Comparison of ENCODE assay signal across 14 mouse cellular contexts in the genomic region with DNA sequence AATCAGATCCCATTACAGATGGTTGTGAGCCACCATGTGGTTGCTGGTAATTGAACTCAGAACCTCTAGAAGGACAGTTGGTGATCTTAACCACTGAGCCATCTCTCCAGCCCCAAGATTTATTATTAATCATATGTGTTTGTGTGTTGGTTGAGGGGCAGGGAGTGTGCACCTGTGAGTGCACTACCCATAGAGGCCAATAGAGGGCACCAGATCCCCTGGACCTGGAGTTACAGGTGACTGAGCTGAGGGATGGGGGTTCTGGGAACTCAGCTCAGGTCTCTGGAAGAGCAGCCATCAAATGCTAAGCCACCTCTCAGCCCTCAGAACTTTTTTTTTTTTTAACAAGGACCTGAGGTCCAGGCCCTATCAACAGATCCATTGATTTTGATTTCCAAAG.
DNase-seq lines count a peak whose midpoint lies in the region; ATAC-seq and TF ChIP-seq lines count a peak whose summit lies in the region.
"Had no signal": no experiment of that assay in that cellular context is flagged by ENCODE, and none has a peak within 500 bp of the region (broad histone marks: within the 10 kb centered on the region; RNA-seq: fewer than 3 reads in every experiment).

No protein-coding gene starts in this region.

- H3K36me3 ChIP-seq in liver, postnatal 0 days (replicated peaks; ENCODE audit: insufficient read depth, low read length) = no peaks in the 10 kb centered on the region
- H3K36me3 ChIP-seq in liver, embryonic 12.5 days = no peaks in the 10 kb centered on the region
- no peaks in the 10 kb centered on the region for H3K36me3 ChIP-seq in E14TG2a.4 (ENCODE audit: insufficient read depth, low read length)
- H3K36me3 ChIP-seq: embryonic facial prominence, embryonic 10.5 days; forebrain, embryonic 10.5 days had no signal

- H3K4me3 ChIP-seq in gastrocnemius, adult 2 months = no peak overlapping the region
- H3K4me3 ChIP-seq in liver, postnatal 0 days (ENCODE audit: low read depth, low read length) = no peak overlapping the region
- no peak overlapping the region for H3K4me3 ChIP-seq in liver, embryonic 12.5 days
- no peak overlapping the region for H3K4me3 ChIP-seq in E14TG2a.4 (replicated peaks; ENCODE audit: low read length)
- H3K4me3 ChIP-seq: embryonic facial prominence, embryonic 10.5 days; forebrain, embryonic 10.5 days; myocyte had no signal

- no peak for TF ChIP-seq EP300 in liver, postnatal 0 days (IDR thresholded peaks at IDR 0.05; ENCODE audit: low read depth)

- TF ChIP-seq POLR2A in brain, embryonic 14.5 days (IDR thresholded peaks at IDR 0.05; ENCODE audit: borderline replicate concordance, extremely low read depth, insufficient read depth, insufficient read length, poor library complexity, severe bottlenecking) = no peak

- peaks cover 2% of the 10 kb centered on the region; the same call in 1 of the 2 replicates for H3K9me3 ChIP-seq in liver, postnatal 0 days (ENCODE audit: low read length)
- peaks cover 5% of the 10 kb centered on the region for H3K9me3 ChIP-seq in liver, embryonic 12.5 days (replicated peaks)
- H3K9me3 ChIP-seq in E14TG2a.4 (ENCODE audit: low read length) = peaks cover 6% of the 10 kb centered on the region

- peaks cover 3% of the 10 kb centered on the region; the same call in 1 of the 2 replicates for H3K4me1 ChIP-seq in liver, postnatal 0 days (ENCODE audit: insufficient read depth)
- H3K4me1 ChIP-seq in liver, embryonic 12.5 days = peaks cover 49% of the 10 kb centered on the region
- H3K4me1 ChIP-seq in E14TG2a.4 (replicated peaks; ENCODE audit: low read depth, low read length) = peaks cover 32% of the 10 kb centered on the region

- intact Hi-C loops in gastrocnemius, adult 2 months (cut with DNase I) = loop anchor here (5.0 kb wide), 1 partner anchor 38 kb away; no protein-coding TSS in a partner anchor

- H3K9ac ChIP-seq in liver, postnatal 0 days (replicated peaks) = no peak overlapping the region
- no peak overlapping the region for H3K9ac ChIP-seq in liver, embryonic 12.5 days

- peak; percentile 54 for TF ChIP-seq CTCF in gastrocnemius, adult 2 months (IDR thresholded peaks at IDR 0.05)
- peak; percentile 61 for TF ChIP-seq CTCF in liver, postnatal 0 days (IDR thresholded peaks at IDR 0.05; ENCODE audit: low read depth)
- peak; percentile 67 for TF ChIP-seq CTCF in E14TG2a.4 (conservative IDR thresholded peaks at IDR 0.05; ENCODE audit: low read length)
- peak; percentile 50; the same call in 1 of the 2 replicates for TF ChIP-seq CTCF in brain, embryonic 14.5 days (IDR thresholded peaks at IDR 0.05; ENCODE audit: borderline replicate concordance, extremely low read depth, insufficient read depth, insufficient read length)

- ATAC-seq in liver, postnatal 0 days = no peak
- ATAC-seq in liver, embryonic 12.5 days = no peak

- H3K27ac ChIP-seq in gastrocnemius, adult 2 months = no peak overlapping the region
- H3K27ac ChIP-seq in liver, postnatal 0 days (ENCODE audit: low read depth) = no peak overlapping the region
- H3K27ac ChIP-seq in liver, embryonic 12.5 days = no peak overlapping the region
- H3K27ac ChIP-seq: embryonic facial prominence, embryonic 10.5 days; forebrain, embryonic 10.5 days had no signal

- no peaks in the 10 kb centered on the region for H3K27me3 ChIP-seq in liver, postnatal 0 days (ENCODE audit: insufficient read depth, low read length)
- H3K27me3 ChIP-seq in liver, embryonic 12.5 days (replicated peaks) = peaks cover 12% of the 10 kb centered on the region; the same call in 1 of the 2 replicates
- peaks cover 16% of the 10 kb centered on the region for H3K27me3 ChIP-seq in E14TG2a.4 (ENCODE audit: insufficient read depth, low read length)

- no peak for DNase-seq in gastrocnemius, adult 2 months
- no peak for DNase-seq in gastrocnemius, adult 18-20 months (ENCODE audit: low spot score)
- DNase-seq in liver, postnatal 0 days = no peak
- no peak for DNase-seq in brain, embryonic 14.5 days (ENCODE audit: low read depth)
- no peak for DNase-seq in kidney, adult 9 months
- no peak for DNase-seq in right cerebral cortex, postnatal 4 days
- DNase-seq: cerebellum, adult 9-10 months; kidney, adult 8-10 months; lung, adult 18-20 months had no signal

- no peak overlapping the region for H3K4me2 ChIP-seq in liver, postnatal 0 days (ENCODE audit: low read depth, low read length)
- no peak overlapping the region for H3K4me2 ChIP-seq in liver, embryonic 12.5 days
